Mouse (Mus musculus) gastrocnemius, postnatal 36 days (tissue): ENCODE data around the gene Tceal9. TPM values are rescaled to one million over a fixed set of nuclear protein-coding genes. Genes with fewer than 3 reads are reported as not detected.
"Not testable (repeated sequence)": the region's sequence is repeated elsewhere in the genome, so short reads cannot be mapped to it uniquely, and the experiment has no call there.

ENCODE experiments used
- DNase-seq, 2 experiments: peaks; one replicate each; pipeline ENCODE4 v3.0.0; 2022
- intact Hi-C: fragments of 180-260 bp; cut with DNase I; formaldehyde crosslinking; loops from one replicate; pipeline ENCODE4 v1.15.1; 2025
- long read RNA-seq, 2 experiments: library from polyadenylated mRNA; stranded (forward); transcript quantifications; one replicate each; pipeline ENCODE4 v2.0.0; 2021
- total RNA-seq, 2 experiments: library from RNA; stranded (reverse); gene quantifications; 2 replicates each; pipeline ENCODE4 v1.2.3; 2021

Gene Tceal9
- total RNA-seq = 10 to 100 TPM; 28.6 to 31.1 TPM
- long read RNA-seq, experiment 1, transcript Tceal9-201 (3 exons, 1,019 nt) = major isoform, 40 of 43 reads
- long read RNA-seq, experiment 1, partial matches to known transcripts = 0 of 43 reads
- long read RNA-seq, experiment 1, other reads (novel, unspliced or antisense) = 3 of 43 reads
- long read RNA-seq, experiment 2, transcript Tceal9-201 (3 exons, 1,019 nt) = major isoform, 51 of 53 reads
- long read RNA-seq, experiment 2, partial matches to known transcripts = 2 of 53 reads
- long read RNA-seq, experiment 2, other reads (novel, unspliced or antisense) = 0 of 53 reads

DNA sequence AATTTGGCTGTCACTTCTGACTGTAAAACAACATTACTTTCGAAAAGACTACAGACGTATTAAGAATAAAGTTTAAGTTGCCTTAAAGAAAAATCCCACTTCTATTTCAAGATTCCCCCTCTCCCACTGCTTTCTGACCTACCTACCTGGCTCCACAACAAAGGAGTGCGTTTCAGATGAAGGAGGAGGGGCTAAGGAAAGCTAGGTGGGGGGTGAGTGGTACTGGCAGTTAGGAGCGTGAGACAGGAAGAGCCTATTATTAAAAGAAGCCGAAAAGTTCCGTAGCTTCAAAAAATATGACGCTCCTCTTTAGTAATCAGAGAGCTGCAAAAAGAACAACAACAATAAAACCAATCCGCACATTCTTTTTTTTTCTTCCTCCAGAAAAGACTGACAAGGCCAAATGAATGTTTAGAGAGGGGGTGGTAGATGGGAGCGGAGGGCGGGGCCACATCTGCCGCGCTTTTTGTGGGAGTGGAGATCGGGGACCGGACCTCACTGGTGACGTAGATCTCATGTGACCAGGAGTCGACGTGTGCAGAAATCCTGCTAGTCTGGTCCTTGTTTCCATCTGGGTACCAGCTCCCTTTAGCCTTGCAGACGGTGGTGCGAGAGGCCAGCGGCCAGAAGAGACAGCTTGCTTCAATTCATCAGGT, at the start of gene Tceal9:
Gene Tceal9 (plus strand): TSS at position 506 of the 656 bp plus-strand sequence.
- intact Hi-C loops = no loop called here
- DNase-seq = peak; percentile 36 to 47

GRCm38 (mm10) chrX:136195193-136195944, 49.5 kb upstream of the Tceal9 start:
- no peak for DNase-seq
- intact Hi-C loops = loop anchor here (5.0 kb wide), 1 partner anchor 122 kb away; no protein-coding TSS in a partner anchor

GRCm38 (mm10) chrX:136196873-136197272, 48.0 kb upstream of the Tceal9 start:
- peak in 1 of 2 experiments; percentile 14 for DNase-seq
- intact Hi-C loops = loop anchor here (5.0 kb wide), 1 partner anchor 120 kb away; no protein-coding TSS in a partner anchor

DNA sequence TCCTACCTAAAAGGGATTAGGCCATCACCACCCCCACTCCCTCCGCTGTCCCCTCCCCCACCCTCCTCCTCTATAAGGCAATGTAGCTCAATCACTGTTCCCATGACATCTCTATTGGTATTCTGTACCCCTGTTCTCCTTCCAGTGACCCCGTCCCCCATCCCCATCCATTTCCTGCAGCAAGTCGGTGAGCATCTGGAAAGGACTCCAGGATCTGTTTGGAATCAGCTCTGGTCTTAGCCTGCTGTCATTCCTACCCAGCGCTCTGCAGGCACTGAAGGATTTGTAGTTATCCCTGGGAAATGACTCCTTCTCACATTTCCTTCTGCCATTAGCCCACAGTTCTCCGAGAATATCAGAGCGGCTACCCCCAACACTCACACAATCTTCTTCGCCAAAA, 41.6 kb upstream of the Tceal9 start:
- intact Hi-C loops = no loop called here

DNA sequence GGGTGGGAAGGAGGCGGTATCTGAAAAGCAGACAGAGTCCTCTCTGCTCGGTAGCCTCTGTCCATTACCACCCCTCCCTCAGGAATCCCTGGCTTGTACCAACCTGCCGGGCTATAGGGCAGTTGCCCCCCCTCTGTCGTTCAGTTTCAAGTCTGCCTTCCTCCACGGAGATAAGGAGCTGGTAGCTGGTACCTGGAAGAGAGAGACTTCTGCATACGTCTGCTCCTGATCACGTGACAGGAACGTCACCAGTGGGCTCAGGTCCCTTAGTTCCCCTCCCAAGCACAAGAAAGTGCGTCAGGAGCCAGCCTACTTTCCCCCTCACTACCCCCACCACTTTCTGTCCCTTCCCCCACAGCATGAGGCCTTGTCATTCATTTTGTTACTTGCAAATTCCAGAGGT, 41.2 kb upstream of the Tceal9 start, which contains the start of gene Tceal5:
Gene Tceal5 (minus strand): TSS at position 213 of the 403 bp plus-strand sequence.
- intact Hi-C loops = no loop called here
- peak in 1 of 2 experiments; percentile 16 for DNase-seq

More for the DNA sequence above, 41.6 kb upstream of the Tceal9 start:
- no peak for DNase-seq

GRCm38 (mm10) chrX:136204406-136204805, 40.5 kb upstream of the Tceal9 start:
- intact Hi-C loops = no loop called here
- DNase-seq = no peak

DNA sequence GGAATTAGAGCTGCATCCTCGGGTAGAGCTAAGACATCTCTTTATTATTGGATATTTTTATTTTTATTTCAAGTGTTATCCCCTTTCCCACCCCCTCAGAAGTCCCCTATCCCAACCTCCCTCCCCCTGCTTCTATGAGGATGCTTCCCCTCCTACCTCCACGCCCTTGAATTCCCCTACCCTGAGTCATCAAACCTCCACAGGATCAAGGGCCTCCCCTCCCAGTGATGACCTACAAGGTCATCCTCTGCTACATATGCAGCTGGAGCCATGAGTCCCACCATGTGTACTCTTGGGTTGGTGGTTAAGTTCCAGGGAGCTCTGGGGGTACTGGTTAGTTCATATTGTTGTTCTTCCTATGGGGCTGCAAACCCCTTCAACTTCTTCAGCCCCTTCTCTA, 31.5 kb upstream of the Tceal9 start:
- intact Hi-C loops = no loop called here
- DNase-seq = no peak

GRCm38 (mm10) chrX:136214729-136215677, 29.9 kb upstream of the Tceal9 start, which contains the start of the genes Tceal7 and Bex1:
Tceal7 (plus strand) TSS chrX:136214779.
Bex1 (minus strand) TSS chrX:136215513.
- intact Hi-C loops, DNase-seq: not testable (repeated sequence)

DNA sequence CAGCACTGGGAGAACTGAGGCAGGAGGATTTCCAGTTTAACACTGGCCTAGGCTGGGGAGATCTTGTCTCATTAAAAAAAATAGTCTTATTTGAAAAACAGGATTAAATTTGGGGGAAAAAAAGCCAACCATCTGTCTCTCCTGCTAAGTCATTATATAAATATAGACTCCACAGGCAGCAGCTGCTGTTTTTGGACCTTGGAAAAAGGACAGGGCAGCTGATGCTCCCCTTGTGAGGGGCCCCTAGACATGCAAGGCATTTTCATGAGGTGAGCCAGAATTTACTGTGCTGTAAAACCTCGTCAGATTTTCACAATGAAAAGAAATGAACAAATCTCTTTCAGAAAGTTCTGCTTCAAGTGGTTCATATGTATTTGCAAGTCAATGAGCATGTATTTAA, 28.6 kb upstream of the Tceal9 start:
- intact Hi-C loops = no loop called here
- no peak for DNase-seq

GRCm38 (mm10) chrX:136223714-136224113, 21.2 kb upstream of the Tceal9 start:
- DNase-seq = no peak
- intact Hi-C loops = no loop called here

- intact Hi-C loops = no loop called here
- DNase-seq = no peak
These were observed 17.1 kb upstream of the Tceal9 start for GRCm38 (mm10) chrX:136227768-136228167.

DNA sequence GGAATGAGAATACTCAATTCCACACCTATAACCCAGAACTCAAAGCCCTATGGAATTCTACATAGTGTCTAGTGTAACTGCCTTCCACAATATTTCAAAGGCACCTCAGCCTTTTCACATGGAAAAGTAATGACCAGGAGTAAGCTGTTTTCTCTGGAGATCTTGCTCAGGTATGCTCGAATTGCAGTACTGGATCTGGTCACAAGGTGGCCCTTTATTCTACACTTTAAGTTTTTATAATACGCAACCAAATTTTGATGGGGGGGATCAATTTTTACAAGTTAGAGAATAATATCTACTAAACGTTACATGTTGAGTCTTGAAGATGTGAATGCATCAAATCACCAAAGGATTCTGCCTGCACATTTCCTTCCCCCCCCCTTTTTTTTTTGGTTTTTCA, 6.8 kb upstream of the Tceal9 start:
- intact Hi-C loops = loop anchor here (5.0 kb wide), 1 partner anchor 69 kb away; no protein-coding TSS in a partner anchor

DNA sequence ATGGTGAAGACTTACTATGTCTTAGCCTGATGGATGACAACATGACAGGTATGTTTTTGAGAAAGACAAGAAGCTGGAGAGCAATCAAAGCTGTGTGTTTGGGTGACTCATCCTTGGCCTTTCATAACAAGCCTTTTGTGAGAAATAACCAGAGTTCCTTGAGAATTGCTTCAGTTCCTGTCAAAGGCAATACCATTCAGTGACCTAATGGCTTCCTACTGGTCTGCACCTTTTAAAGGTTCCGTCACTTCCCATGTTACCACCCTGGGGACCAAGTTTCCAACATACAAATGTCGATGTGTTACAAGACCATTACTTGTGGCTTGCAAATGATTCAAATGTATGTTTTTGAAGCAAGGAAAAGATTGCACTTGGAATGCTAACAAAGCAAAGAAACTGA, 1.7 kb upstream of the Tceal9 start:
- no peak for DNase-seq
- intact Hi-C loops = no loop called here

More for the DNA sequence above, 6.8 kb upstream of the Tceal9 start:
- no peak for DNase-seq

GRCm38 (mm10) chrX:136245521-136246071, 717 bp downstream of the Tceal9 start:
- DNase-seq = no peak

GRCm38 (mm10) chrX:136248811-136249210, 3.9 kb downstream of the Tceal9 start:
- intact Hi-C loops = no loop called here

More at GRCm38 (mm10) chrX:136245521-136246071, 717 bp downstream of the Tceal9 start:
- intact Hi-C loops = no loop called here

GRCm38 (mm10) chrX:136249671-136250070, 4.8 kb downstream of the Tceal9 start:
- DNase-seq = no peak
- intact Hi-C loops = no loop called here

More at GRCm38 (mm10) chrX:136248811-136249210, 3.9 kb downstream of the Tceal9 start:
- no peak for DNase-seq

- no peak for DNase-seq
- intact Hi-C loops = no loop called here
These were observed 7.3 kb downstream of the Tceal9 start for GRCm38 (mm10) chrX:136252023-136252729.

- DNase-seq = no peak
- intact Hi-C loops = no loop called here
These were observed 22.8 kb downstream of the Tceal9 start for GRCm38 (mm10) chrX:136267720-136268119.

GRCm38 (mm10) chrX:136268173-136268572, 23.3 kb downstream of the Tceal9 start:
- intact Hi-C loops = no loop called here
- no peak for DNase-seq
